Mouse (Mus musculus) forebrain, embryonic 14.5 days (tissue): ENCODE measurements at regions not wholly inside any gene's neighbourhood (a gene's known extent, or its start where the extent isn't known, plus 50 kb on each side); places are given as distances from the start of the nearest gene placed in this dataset.

Experiments
- ATAC-seq: fragments of 200-750 bp; cut with Nextera tagmentation; 2 replicates; pipeline ENCODE4 v1.8.0; 2017; ENCODE audit warnings: mild to moderate bottlenecking, moderate library complexity
- DNase-seq: peaks from one replicate; pipeline ENCODE4 v3.0.0-alpha.2; 2015; ENCODE audit warnings: low spot score
- H3K27ac ChIP-seq: fragments of 300-500 bp; sonication (generic); 2 replicates; pipeline ENCODE4 v1.5.1; 2014; ENCODE audit warnings: low read depth, mild to moderate bottlenecking, control low read depth, low read length, moderate library complexity
- H3K27me3 ChIP-seq: fragments of 300-500 bp; sonication (generic); replicated peaks from 2 replicates; pipeline ENCODE4 v1.6.1; 2014; ENCODE audit warnings: low read length, control low read depth, mixed read lengths; ENCODE audit not compliant: control insufficient read depth, insufficient read depth
- H3K36me3 ChIP-seq: fragments of 300-500 bp; sonication (generic); 2 replicates; pipeline ENCODE4 v1.6.1; 2014; ENCODE audit warnings: low read length, control low read depth; ENCODE audit not compliant: control insufficient read depth, insufficient read depth
- H3K4me1 ChIP-seq: fragments of 300-500 bp; sonication (generic); 2 replicates; pipeline ENCODE4 v1.6.1; 2014; ENCODE audit warnings: antibody characterized with exemption, low read length, control low read depth; ENCODE audit not compliant: control insufficient read depth, insufficient read depth
- H3K4me2 ChIP-seq: fragments of 300-500 bp; sonication (generic); 2 replicates; pipeline ENCODE4 v1.6.1; 2014; ENCODE audit warnings: mild to moderate bottlenecking, control low read depth, low read length
- H3K4me3 ChIP-seq: fragments of 300-500 bp; sonication (generic); 2 replicates; pipeline ENCODE4 v1.5.1; 2014; ENCODE audit warnings: low read depth, low read length, control low read depth
- H3K9ac ChIP-seq: fragments of 300-500 bp; sonication (generic); 2 replicates; pipeline ENCODE4 v1.6.1; 2014; ENCODE audit warnings: mild to moderate bottlenecking, low read length, control low read depth, moderate library complexity
- H3K9me3 ChIP-seq: fragments of 300-500 bp; sonication (generic); replicated peaks from 2 replicates; pipeline ENCODE4 v1.6.1; 2016; ENCODE audit warnings: low read length, control low read depth, mixed read lengths; ENCODE audit not compliant: control insufficient read depth
- WGBS: fragments of 180-500 bp; shearing (Covaris S2); extraction: QIAGEN DNeasy Blood & Tissue Kit; methylation state at CpG from one replicate; pipeline ENCODE4 v1.1.7; 2014; 5-methylcytosine and 5-hydroxymethylcytosine counted together

- H3K4me2 ChIP-seq, result no peak overlapping the region
- no peak overlapping the region for H3K9ac ChIP-seq
- 86% methylated on average over 4 of the region's 4 CpGs for WGBS
- no peak overlapping the region for H3K27ac ChIP-seq
- no peak overlapping the region for H3K4me3 ChIP-seq
- ATAC-seq (no peak), DNase-seq (no peak)
- H3K9me3 ChIP-seq, result no peaks in the 10 kb centered on the region
- no peaks in the 10 kb centered on the region for H3K27me3 ChIP-seq
- no peaks in the 10 kb centered on the region for H3K4me1 ChIP-seq
- H3K36me3 ChIP-seq, result no peaks in the 10 kb centered on the region
Measured at GRCm38 (mm10) chr4:7753931-7754330, 484.9 kb downstream of the Car8 start.

- no peaks in the 10 kb centered on the region for H3K9me3 ChIP-seq
- 85% methylated on average over 1 of the region's 1 CpGs for WGBS
- no peaks in the 10 kb centered on the region for H3K4me1 ChIP-seq
- no peaks in the 10 kb centered on the region for H3K27me3 ChIP-seq
- no peak for DNase-seq
- no peaks in the 10 kb centered on the region for H3K36me3 ChIP-seq
- no peak overlapping the region for H3K9ac ChIP-seq
- no peak overlapping the region for H3K27ac ChIP-seq
- no peak for ATAC-seq
- H3K4me3 ChIP-seq, result no peak overlapping the region
- H3K4me2 ChIP-seq, result no peak overlapping the region
Measured at GRCm38 (mm10) chr4:7751208-7751607, 487.6 kb downstream of the Car8 start.

GRCm38 (mm10) chr4:7722893-7723292 lies 515.9 kb downstream of the Car8 start:
- H3K4me2 ChIP-seq, result no peak overlapping the region
- no peaks in the 10 kb centered on the region for H3K36me3 ChIP-seq
- H3K27me3 ChIP-seq, result no peaks in the 10 kb centered on the region
- H3K9me3 ChIP-seq, result no peaks in the 10 kb centered on the region
- H3K4me1 ChIP-seq, result no peaks in the 10 kb centered on the region
- no peak overlapping the region for H3K4me3 ChIP-seq
- no peak overlapping the region for H3K27ac ChIP-seq
- ATAC-seq (no peak), DNase-seq (no peak)
- no peak overlapping the region for H3K9ac ChIP-seq

GRCm38 (mm10) chr4:7688516-7688915 lies 550.3 kb downstream of the Car8 start:
- Histone ChIP-seq H3K27me3 (no peaks in the 10 kb centered on the region), H3K9me3 (no peaks in the 10 kb centered on the region), H3K27ac (no peak overlapping the region), H3K4me1 (no peaks in the 10 kb centered on the region), H3K9ac (no peak overlapping the region), H3K36me3 (no peaks in the 10 kb centered on the region), H3K4me2 (no peak overlapping the region), H3K4me3 (no peak overlapping the region)
- ATAC-seq (no peak), DNase-seq (no peak)
- 88% methylated on average over 4 of the region's 4 CpGs for WGBS

DNA sequence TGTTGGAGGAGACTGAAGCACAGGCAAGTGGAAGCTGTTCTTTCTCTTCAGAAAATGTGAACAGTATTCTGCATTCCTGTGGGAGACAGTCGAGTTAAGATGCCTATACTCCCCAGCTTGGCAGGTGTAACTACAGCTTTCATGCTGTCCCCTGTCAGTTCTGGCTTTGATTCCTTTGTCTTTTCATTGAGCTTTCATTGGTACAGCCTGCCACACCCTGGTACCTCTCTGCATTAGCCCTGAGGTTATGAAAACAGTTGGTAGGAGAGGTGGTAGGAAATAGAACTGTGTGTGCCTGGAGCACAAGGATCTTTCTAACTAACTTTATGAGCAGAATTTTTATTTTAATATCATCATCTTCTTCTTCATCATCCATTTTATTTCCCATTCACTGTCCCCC lies 551.6 kb downstream of the Car8 start:
- no peak for ATAC-seq
- 88% methylated on average over 1 of the region's 1 CpGs for WGBS

DNA sequence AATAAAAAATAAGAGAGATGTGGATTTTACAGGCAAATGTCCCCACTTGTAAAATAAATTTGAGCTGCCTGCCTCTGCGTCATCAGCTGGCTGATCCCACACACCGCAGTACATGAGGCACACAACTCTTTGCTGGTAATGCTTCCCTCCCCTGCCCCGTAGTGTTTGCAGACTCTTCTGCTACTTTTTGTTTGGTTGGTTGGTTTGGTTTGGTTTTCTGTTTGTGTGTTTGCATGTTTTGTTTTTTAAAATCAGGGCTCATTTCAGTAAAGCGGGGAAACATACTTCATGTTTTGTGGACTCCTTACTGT lies 568.1 kb downstream of the Car8 start:
- H3K27me3 ChIP-seq, result no peaks in the 10 kb centered on the region
- no peaks in the 10 kb centered on the region for H3K9me3 ChIP-seq
- peaks cover 3% of the 10 kb centered on the region; the same call in 1 of the 2 replicates for H3K4me1 ChIP-seq
- no peak overlapping the region for H3K4me2 ChIP-seq
- H3K36me3 ChIP-seq, result no peaks in the 10 kb centered on the region
- ATAC-seq, result no peak
- 95% methylated on average over 4 of the region's 4 CpGs for WGBS
- DNase-seq, result no peak
- H3K27ac ChIP-seq, result no peak overlapping the region
- H3K9ac ChIP-seq, result no peak overlapping the region
- no peak overlapping the region for H3K4me3 ChIP-seq

More for the DNA sequence above, 551.6 kb downstream of the Car8 start:
- no peaks in the 10 kb centered on the region for H3K36me3 ChIP-seq
- H3K9me3 ChIP-seq, result no peaks in the 10 kb centered on the region
- DNase-seq, result no peak
- no peaks in the 10 kb centered on the region for H3K27me3 ChIP-seq
- H3K4me1 ChIP-seq, result no peaks in the 10 kb centered on the region
- no peak overlapping the region for H3K4me2 ChIP-seq
- H3K9ac ChIP-seq, result no peak overlapping the region
- no peak overlapping the region for H3K27ac ChIP-seq
- no peak overlapping the region for H3K4me3 ChIP-seq

GRCm38 (mm10) chr4:7669992-7670794 lies 568.6 kb downstream of the Car8 start:
- no peaks in the 10 kb centered on the region for H3K36me3 ChIP-seq
- peaks cover 3% of the 10 kb centered on the region; the same call in 1 of the 2 replicates for H3K4me1 ChIP-seq
- ATAC-seq (no peak), DNase-seq (peak; percentile 4)
- no peak overlapping the region for H3K27ac ChIP-seq
- H3K27me3 ChIP-seq, result no peaks in the 10 kb centered on the region
- H3K4me3 ChIP-seq, result no peak overlapping the region
- H3K9me3 ChIP-seq, result no peaks in the 10 kb centered on the region
- H3K4me2 ChIP-seq, result no peak overlapping the region
- no peak overlapping the region for H3K9ac ChIP-seq
- WGBS, result 76% methylated on average over 4 of the region's 4 CpGs

DNA sequence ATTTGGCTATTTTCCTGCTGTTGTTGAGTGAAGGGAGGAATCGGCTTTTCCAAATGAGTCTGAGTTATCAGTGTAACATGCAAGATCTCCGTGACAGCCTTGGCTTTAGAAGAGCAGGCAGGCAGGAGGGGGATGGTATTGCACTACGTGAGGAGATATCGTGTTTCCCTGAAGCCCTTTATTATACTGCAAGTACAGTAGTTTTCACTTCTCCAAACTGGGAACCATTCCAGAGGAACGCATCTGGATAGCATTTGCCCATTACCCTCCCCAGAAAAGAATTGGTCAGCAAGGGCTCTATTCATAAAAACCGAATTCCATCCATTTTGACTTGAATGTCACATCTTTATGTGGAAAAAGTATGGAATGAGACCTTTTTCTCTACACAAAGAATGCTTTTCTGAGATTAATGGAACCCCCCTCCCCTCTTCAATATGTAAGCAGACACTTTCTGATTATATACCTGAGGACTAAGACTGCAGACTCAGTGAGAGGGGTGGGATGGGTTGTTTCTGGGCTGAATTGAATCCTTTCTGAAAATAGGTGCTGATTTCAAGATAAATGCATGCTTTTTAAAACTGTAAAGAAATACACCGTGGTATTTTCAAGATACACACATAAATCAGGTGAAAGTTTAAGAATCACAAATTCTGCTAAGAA lies 571.8 kb downstream of the Car8 start:
- DNase-seq, result peak; percentile 47
- no peaks in the 10 kb centered on the region for H3K9me3 ChIP-seq
- ATAC-seq, result no peak
- H3K36me3 ChIP-seq, result no peaks in the 10 kb centered on the region
- no peak overlapping the region for H3K4me2 ChIP-seq
- no peak overlapping the region for H3K4me3 ChIP-seq
- 51% methylated on average over 7 of the region's 7 CpGs for WGBS
- H3K9ac ChIP-seq, result no peak overlapping the region
- H3K27me3 ChIP-seq, result no peaks in the 10 kb centered on the region
- peaks cover 3% of the 10 kb centered on the region; the same call in 1 of the 2 replicates for H3K4me1 ChIP-seq
- H3K27ac ChIP-seq, result no peak overlapping the region

DNA sequence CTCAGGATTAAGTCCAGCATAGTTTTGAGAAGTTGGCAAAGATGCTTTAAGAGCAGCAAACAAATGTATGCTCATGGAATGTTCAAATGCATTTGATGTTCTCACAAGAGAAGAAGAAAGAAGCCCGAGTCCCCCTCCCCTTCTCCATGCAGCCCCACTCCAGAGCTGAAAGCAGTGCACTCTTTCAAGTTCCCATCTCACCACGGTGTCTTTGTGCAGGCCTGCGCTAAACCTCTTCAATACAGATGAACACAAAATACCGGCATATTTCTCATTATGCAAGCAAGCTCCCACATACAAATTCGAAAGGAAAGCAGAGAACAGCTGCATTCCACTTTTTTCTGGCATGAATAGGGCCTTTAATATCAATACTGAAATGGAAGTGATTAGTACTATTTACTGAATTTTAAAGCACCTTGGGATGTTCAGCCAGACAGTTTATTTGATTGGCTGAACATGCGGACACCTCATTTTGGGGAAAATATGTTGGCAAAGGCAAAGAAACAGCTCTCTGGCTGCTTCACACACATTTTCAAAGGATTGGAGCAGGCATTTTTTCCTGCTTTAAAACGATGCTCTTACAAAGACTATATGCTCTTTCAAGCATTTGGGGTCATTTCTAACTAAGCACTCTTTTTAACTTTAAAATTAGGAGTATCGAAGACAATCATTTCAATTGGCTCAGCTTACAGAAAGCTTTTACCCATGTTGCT lies 595.8 kb downstream of the Car8 start:
- no peaks in the 10 kb centered on the region for H3K9me3 ChIP-seq
- H3K27ac ChIP-seq, result no peak overlapping the region
- DNase-seq (peak; percentile 68), ATAC-seq (peak; percentile 85)
- H3K36me3 ChIP-seq, result no peaks in the 10 kb centered on the region
- no peak overlapping the region for H3K9ac ChIP-seq
- WGBS, result 20% methylated on average over 8 of the region's 8 CpGs
- H3K27me3 ChIP-seq, result no peaks in the 10 kb centered on the region
- no peak overlapping the region for H3K4me3 ChIP-seq
- 0 out of 2 replicates have a peak, but pooled peaks cover 5% of the 10 kb centered on the region for H3K4me1 ChIP-seq
- H3K4me2 ChIP-seq, result no peak overlapping the region
